Mouse (Mus musculus) C2C12 (cell line): ENCODE data around the gene Cobll1.

ENCODE experiments used
- CEBPB ChIP-seq: IDR thresholded peaks from one replicate; pipeline ENCODE4 v1.6.1; 2011; ENCODE audit warnings: low read depth, mild to moderate bottlenecking, control low read depth, moderate library complexity
- CTCF ChIP-seq: IDR thresholded peaks from one replicate; pipeline ENCODE4 v1.5.1; 2011; ENCODE audit not compliant: control insufficient read depth, insufficient read depth, insufficient read length

- TF ChIP-seq CTCF (no peak), CEBPB (no peak)
Measured at GRCm38 (mm10) chr2:65087197-65087596, 152.0 kb downstream of the Cobll1 start.
